In genomic region chr1:192137291-192137925, GRCm38 (mm10) we compare ENCODE assay signal across 1 mouse cellular context.
TF ChIP-seq lines count a peak whose summit lies in the region.

No protein-coding gene starts in this region.

TF ChIP-seq in CH12.LX, 34 proteins besides CTCF, POLR2A, EP300 and RAD21:
- TF ChIP-seq ZC3H11A (IDR thresholded peaks at IDR 0.05; ENCODE audit: low read depth, low read length), result no peak
- no peak for TF ChIP-seq USF2 (conservative IDR thresholded peaks at IDR 0.05; ENCODE audit: low read depth, low read length)
- TF ChIP-seq SIN3A (IDR thresholded peaks at IDR 0.05; ENCODE audit: low read length), result 0 out of 2 replicates have a peak, but pooled peaks have one; percentile 12
- TF ChIP-seq BHLHE40 (IDR thresholded peaks at IDR 0.05; ENCODE audit: low read depth, low read length), result no peak
- TF ChIP-seq MEF2A (IDR thresholded peaks at IDR 0.05; ENCODE audit: borderline replicate concordance, low read depth, low read length), result no peak
- peak; percentile 34; the same call in 1 of the 2 replicates for TF ChIP-seq ZNF384 (IDR thresholded peaks at IDR 0.05; ENCODE audit: low read depth, low read length)
- no peak for TF ChIP-seq GABPA (IDR thresholded peaks at IDR 0.05; ENCODE audit: insufficient replicate concordance, low read depth, low read length)
- peak; percentile 35; the same call in 1 of the 2 replicates for TF ChIP-seq UBTF (IDR thresholded peaks at IDR 0.05; ENCODE audit: low read depth, low read length)
- no peak for TF ChIP-seq NELFE (IDR thresholded peaks at IDR 0.05; ENCODE audit: low read depth, low read length)
- no peak for TF ChIP-seq TBP (conservative IDR thresholded peaks at IDR 0.05; ENCODE audit: low read depth, low read length)
- no peak for TF ChIP-seq RCOR1 (conservative IDR thresholded peaks at IDR 0.05; ENCODE audit: low read depth, low read length)
- TF ChIP-seq ZKSCAN1 (IDR thresholded peaks at IDR 0.05; ENCODE audit: borderline replicate concordance, low read depth, low read length), result no peak
- no peak for TF ChIP-seq POLR2AphosphoS2 (IDR thresholded peaks at IDR 0.05; ENCODE audit: low read depth, low read length)
